Mouse (Mus musculus) gastrocnemius, adult 2 months (tissue): ENCODE results near the gene Utp14a. TPM values are rescaled to one million over a fixed set of nuclear protein-coding genes. Genes with fewer than 3 reads are reported as not detected.
A peak's percentile ranks its signal among the peaks of the same experiment; 100 is the strongest.
"Not testable (repeated sequence)": the region's sequence is repeated elsewhere in the genome, so short reads cannot be mapped to it uniquely, and the experiment has no call there.

ENCODE experiments used
- DNase-seq: peaks from one replicate; pipeline ENCODE4 v3.0.0; 2022
- H3K27ac ChIP-seq: fragments of 200-600 bp; 2 replicates; pipeline ENCODE4 v1.8.1; 2022; ENCODE audit warnings: mild to moderate bottlenecking
- H3K4me3 ChIP-seq: fragments of 200-600 bp; 2 replicates; pipeline ENCODE4 v1.8.1; 2022; ENCODE audit warnings: mild to moderate bottlenecking, moderate library complexity
- CTCF ChIP-seq: fragments of 200-600 bp; IDR thresholded peaks from 2 replicates; pipeline ENCODE4 v1.8.1; 2022; ENCODE audit warnings: antibody characterized with exemption, mild to moderate bottlenecking, moderate library complexity
- intact Hi-C: fragments of 180-260 bp; cut with DNase I; formaldehyde crosslinking; loops from one replicate; pipeline ENCODE4 v1.15.1; 2025
- long read RNA-seq, 2 experiments: library from polyadenylated mRNA; stranded (forward); transcript quantifications; one replicate each; pipeline ENCODE4 v2.0.0; 2021
- total RNA-seq, 2 experiments: library from RNA; stranded (reverse); gene quantifications; 2 replicates each; pipeline ENCODE4 v1.2.3; 2021

Gene Utp14a
- total RNA-seq = 10 to 100 TPM; 12.1 to 15.2 TPM
- long read RNA-seq, experiment 1, transcript Utp14a-201 (15 exons, 2,507 nt) = major isoform, 10 of 14 reads
- long read RNA-seq, experiment 1, partial matches to known transcripts = 3 of 14 reads
- long read RNA-seq, experiment 1, other reads (novel, unspliced or antisense) = 1 of 14 reads
- long read RNA-seq, experiment 2, transcript Utp14a-201 (15 exons, 2,507 nt) = major isoform, 22 of 27 reads
- long read RNA-seq, experiment 2, partial matches to known transcripts = 2 of 27 reads
- long read RNA-seq, experiment 2, other reads (novel, unspliced or antisense) = 3 of 27 reads

GRCm38 (mm10) chrX:48256468-48257007 is at the start of gene Utp14a:
TSS of gene Utp14a (plus strand) at chrX:48256862.
- Histone ChIP-seq H3K27ac (peak within 1 kb of the TSS; percentile 92), H3K4me3 (peak within 1 kb of the TSS; percentile 82)
- no peak for TF ChIP-seq CTCF
- intact Hi-C loops = loop anchor here (5.0 to 10.0 kb wide), 2 partner anchors 44 to 132 kb away; no protein-coding TSS in a partner anchor
- DNase-seq = peak; percentile 96

- Histone ChIP-seq H3K27ac (peak overlapping the region; percentile 84), H3K4me3 (peak overlapping the region; percentile 83)
- intact Hi-C loops = no loop called here
- DNase-seq = peak; percentile 50
- TF ChIP-seq CTCF = no peak
Measured at GRCm38 (mm10) chrX:48207761-48208487, 48.7 kb upstream of the Utp14a start.

- no peak for TF ChIP-seq CTCF
- H3K27ac ChIP-seq = peak within 1 kb of the TSS; percentile 84
- peak; percentile 87 for DNase-seq
- peak within 1 kb of the TSS; percentile 83 for H3K4me3 ChIP-seq
- intact Hi-C loops = no loop called here
Measured at GRCm38 (mm10) chrX:48208519-48209185, 48.0 kb upstream of the Utp14a start, which contains the start of gene Zdhhc9. TSS of gene Zdhhc9 (minus strand) at chrX:48208878.

- intact Hi-C loops = loop anchor here (5.0 kb wide), 1 partner anchor 48 kb away; the partner anchor contains the start of gene Utp14a
- not testable (repeated sequence) for H3K4me3 ChIP-seq, H3K27ac ChIP-seq, DNase-seq
Measured at GRCm38 (mm10) chrX:48209746-48210145, 46.9 kb upstream of the Utp14a start.

GRCm38 (mm10) chrX:48219468-48219867 is 37.2 kb upstream of the Utp14a start:
- no peak for DNase-seq
- TF ChIP-seq CTCF = no peak
- Histone ChIP-seq H3K4me3 (no peak overlapping the region), H3K27ac (no peak overlapping the region)
- intact Hi-C loops = no loop called here

- intact Hi-C loops = no loop called here
- H3K4me3 ChIP-seq = no peak overlapping the region
- no peak for TF ChIP-seq CTCF
- DNase-seq = no peak
- H3K27ac ChIP-seq = no peak overlapping the region
Measured at GRCm38 (mm10) chrX:48222706-48223105, 34.0 kb upstream of the Utp14a start.

- intact Hi-C loops = no loop called here
- no peak for TF ChIP-seq CTCF
- DNase-seq = no peak
- Histone ChIP-seq H3K4me3 (no peak overlapping the region), H3K27ac (no peak overlapping the region)
Measured at GRCm38 (mm10) chrX:48226225-48226624, 30.4 kb upstream of the Utp14a start.

- intact Hi-C loops = no loop called here
- no peak for DNase-seq
- Histone ChIP-seq H3K4me3 (peak overlapping the region; percentile 1; the same call in 1 of the 2 replicates), H3K27ac (peak overlapping the region; percentile 43)
- no peak for TF ChIP-seq CTCF
Measured at GRCm38 (mm10) chrX:48234417-48234816, 22.2 kb upstream of the Utp14a start.

- H3K27ac ChIP-seq = peak overlapping the region; percentile 92
- intact Hi-C loops = loop anchor here (5.0 to 10.0 kb wide), 2 partner anchors 44 to 131 kb away; no protein-coding TSS in a partner anchor
- H3K4me3 ChIP-seq = peak overlapping the region; percentile 82
- no peak for DNase-seq
- TF ChIP-seq CTCF = no peak
Measured at GRCm38 (mm10) chrX:48255830-48256428, 733 bp upstream of the Utp14a start.

- H3K4me3 ChIP-seq = peak overlapping the region; percentile 82
- peak overlapping the region; percentile 92 for H3K27ac ChIP-seq
- DNase-seq = peak; percentile 17
- intact Hi-C loops = loop anchor here (5.0 to 10.0 kb wide), 2 partner anchors 45 to 132 kb away; no protein-coding TSS in a partner anchor
- no peak for TF ChIP-seq CTCF
Measured at GRCm38 (mm10) chrX:48257011-48257410, 349 bp downstream of the Utp14a start.

- intact Hi-C loops = no loop called here
- Histone ChIP-seq H3K4me3 (no peak overlapping the region), H3K27ac (no peak overlapping the region)
- DNase-seq = no peak
- no peak for TF ChIP-seq CTCF
Measured at GRCm38 (mm10) chrX:48271671-48272070, 15.0 kb downstream of the Utp14a start.

- DNase-seq = no peak
- intact Hi-C loops = no loop called here
- no peak for TF ChIP-seq CTCF
- H3K4me3 ChIP-seq = no peak overlapping the region
- H3K27ac ChIP-seq = no peak overlapping the region
Measured at GRCm38 (mm10) chrX:48274634-48275033, 18.0 kb downstream of the Utp14a start.
